Mouse (Mus musculus) ES-Bruce4 (cell line): ENCODE measurements around the gene Ybey. TPM values are rescaled to one million over a fixed set of nuclear protein-coding genes. Genes with fewer than 3 reads are reported as not detected.

Experiments used
- H3K27ac ChIP-seq: 2 replicates; pipeline ENCODE4 v1.5.1; 2012; ENCODE audit warnings: low read length, inconsistent platforms; ENCODE audit not compliant: insufficient read depth
- H3K27me3 ChIP-seq: 2 replicates; pipeline ENCODE4 v1.6.1; 2012; ENCODE audit warnings: mild to moderate bottlenecking, low read length, inconsistent platforms; ENCODE audit not compliant: control insufficient read depth, poor library complexity, insufficient read depth, severe bottlenecking
- H3K36me3 ChIP-seq: 2 replicates; pipeline ENCODE4 v1.6.1; 2012; ENCODE audit warnings: inconsistent platforms, mild to moderate bottlenecking, low read length, moderate library complexity; ENCODE audit not compliant: control insufficient read depth, poor library complexity, insufficient read depth, severe bottlenecking
- H3K4me1 ChIP-seq: one replicate; pipeline ENCODE4 v1.8.1; 2011; ENCODE audit warnings: low read length; ENCODE audit not compliant: control insufficient read depth, insufficient read depth
- H3K4me3 ChIP-seq: 2 replicates; pipeline ENCODE4 v1.5.1; 2011; ENCODE audit warnings: low read depth, mild to moderate bottlenecking, low read length
- H3K9ac ChIP-seq: 2 replicates; pipeline ENCODE4 v1.6.1; 2012; ENCODE audit warnings: low read depth, mild to moderate bottlenecking, inconsistent platforms; ENCODE audit not compliant: poor library complexity, severe bottlenecking
- H3K9me3 ChIP-seq: replicated peaks from 2 replicates; pipeline ENCODE4 v1.6.1; 2012; ENCODE audit warnings: mild to moderate bottlenecking, low read length, inconsistent platforms; ENCODE audit not compliant: control insufficient read depth, poor library complexity, insufficient read depth, severe bottlenecking
- CTCF ChIP-seq: IDR thresholded peaks from one replicate; pipeline ENCODE4 v1.8.1; 2011; ENCODE audit warnings: low read depth, low read length
- EP300 ChIP-seq: IDR thresholded peaks from 2 replicates; pipeline ENCODE4 v1.6.1; 2011; ENCODE audit warnings: low read depth, low read length; ENCODE audit not compliant: insufficient read depth
- POLR2A ChIP-seq: IDR thresholded peaks from one replicate; pipeline ENCODE4 v1.8.1; 2011; ENCODE audit warnings: low read length; ENCODE audit not compliant: insufficient read depth
- polyA plus RNA-seq: library from polyadenylated mRNA; stranded (reverse); fragments of >200 nt; gene quantifications from 2 replicates; pipeline ENCODE4 v1.2.4, GENCODE M21; 2011; ENCODE audit warnings: low read depth; ENCODE audit not compliant: missing spikeins, insufficient read depth, insufficient read length

Ybey gene
- polyA plus RNA-seq, 1 experiment: 4.1 TPM

DNA sequence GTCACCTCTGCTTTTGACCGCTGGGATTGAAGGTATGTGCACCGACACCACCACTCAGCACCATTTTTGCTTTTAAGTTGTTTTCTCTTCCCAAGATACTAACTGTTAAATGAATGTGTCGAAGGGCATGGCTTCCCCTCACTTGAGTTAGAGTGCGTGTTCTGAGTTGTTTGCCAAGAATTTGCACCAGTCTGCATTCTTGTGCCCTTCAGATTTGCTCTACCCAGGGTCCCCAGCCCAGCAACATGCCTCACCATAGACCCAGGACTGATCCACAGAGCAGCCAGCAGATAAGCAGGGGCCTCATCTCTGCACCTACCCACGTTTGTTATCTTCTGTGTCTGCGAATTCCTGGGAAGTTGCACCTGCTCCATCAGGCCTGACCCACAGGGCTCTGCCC lies 12.6 kb upstream of the Ybey start:
- no peak for TF ChIP-seq CTCF
- no peak for TF ChIP-seq POLR2A
- no peak for TF ChIP-seq EP300
- Histone ChIP-seq H3K4me3 (peak overlapping the region; percentile 31; the same call in 1 of the 2 replicates), H3K9me3 (no peaks in the 10 kb centered on the region), H3K27me3 (no peaks in the 10 kb centered on the region), H3K4me1 (no peaks in the 10 kb centered on the region), H3K36me3 (peaks cover 59% of the 10 kb centered on the region), H3K9ac (peak overlapping the region; percentile 5; the same call in 1 of the 2 replicates), H3K27ac (peak overlapping the region; percentile 74)

DNA sequence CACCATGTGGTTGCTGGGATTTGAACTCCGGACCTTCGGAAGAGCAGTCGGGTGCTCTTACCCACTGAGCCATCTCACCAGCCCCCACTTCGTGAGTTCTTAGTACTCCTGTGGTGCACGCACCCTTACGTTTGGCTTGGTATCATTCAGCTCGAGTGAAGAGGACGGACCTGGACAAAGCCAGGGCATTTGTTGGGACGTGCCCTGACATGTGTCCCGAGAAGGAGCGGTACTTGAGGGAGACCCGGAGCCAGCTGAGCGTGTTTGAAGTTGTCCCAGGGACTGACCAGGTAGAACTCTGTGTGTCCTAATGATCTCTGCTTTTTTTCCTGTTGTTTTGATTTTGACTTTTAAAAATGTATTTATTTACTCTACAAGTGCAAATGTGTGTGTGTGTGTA lies 11.9 kb upstream of the Ybey start:
- peaks cover 62% of the 10 kb centered on the region for H3K36me3 ChIP-seq

DNA sequence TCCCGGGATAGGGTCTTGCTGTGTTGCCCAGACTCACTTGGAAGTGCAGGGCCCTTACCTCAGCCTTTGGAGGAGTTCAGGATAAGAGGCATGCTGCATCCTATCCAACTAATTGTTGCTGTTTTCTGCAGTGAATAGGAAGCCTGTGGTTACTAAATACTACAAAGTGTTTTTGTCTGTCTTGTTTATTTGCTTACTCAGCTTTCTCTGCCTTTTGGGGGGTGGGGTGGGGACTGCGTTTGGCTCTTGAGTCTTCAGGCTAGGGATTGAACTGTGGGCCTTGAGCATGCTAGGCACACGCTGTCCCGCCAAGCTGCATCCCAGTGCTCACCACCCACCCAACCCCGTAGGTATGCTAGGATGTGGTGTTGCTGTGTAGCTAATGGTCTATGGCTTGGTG lies 4.8 kb upstream of the Ybey start:
- H3K27ac ChIP-seq: no peak overlapping the region
- peaks cover 49% of the 10 kb centered on the region for H3K36me3 ChIP-seq
- H3K4me3 ChIP-seq: no peak overlapping the region
- no peaks in the 10 kb centered on the region for H3K4me1 ChIP-seq
- no peak overlapping the region for H3K9ac ChIP-seq
- no peak for TF ChIP-seq POLR2A
- no peaks in the 10 kb centered on the region for H3K27me3 ChIP-seq
- H3K9me3 ChIP-seq: no peaks in the 10 kb centered on the region

More for the DNA sequence above, 11.9 kb upstream of the Ybey start:
- no peak for TF ChIP-seq CTCF
- TF ChIP-seq EP300: peak; percentile 36; the same call in 1 of the 2 replicates
- Histone ChIP-seq H3K4me1 (no peaks in the 10 kb centered on the region), H3K27ac (peak overlapping the region; percentile 74), H3K9me3 (no peaks in the 10 kb centered on the region), H3K27me3 (no peaks in the 10 kb centered on the region), H3K9ac (peak overlapping the region; percentile 5), H3K4me3 (peak overlapping the region; percentile 31; the same call in 1 of the 2 replicates)

DNA sequence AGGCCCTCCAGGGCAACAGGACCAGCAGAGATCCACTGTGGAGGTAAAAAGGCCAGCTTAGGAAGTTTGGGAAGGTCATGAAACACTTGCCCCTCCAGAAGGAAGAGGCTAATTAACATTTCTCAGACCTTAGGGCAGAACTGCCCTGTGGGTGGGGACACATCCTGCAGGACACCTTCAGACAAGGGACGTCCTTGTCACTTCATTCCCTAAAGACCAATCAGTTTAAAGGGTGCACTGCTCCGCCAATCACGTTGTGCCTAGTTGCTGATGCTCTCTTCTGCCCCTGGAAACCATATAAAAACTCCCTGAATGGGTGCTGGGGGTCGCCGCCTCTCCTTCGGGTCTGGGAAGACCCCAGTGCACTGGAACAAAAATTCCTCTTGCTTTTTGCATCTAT lies 6.2 kb downstream of the Ybey start:
- H3K4me1 ChIP-seq: peaks cover 5% of the 10 kb centered on the region
- H3K36me3 ChIP-seq: no peaks in the 10 kb centered on the region
- H3K27me3 ChIP-seq: no peaks in the 10 kb centered on the region
- peak overlapping the region; percentile 61 for H3K9ac ChIP-seq
- no peak for TF ChIP-seq CTCF
- TF ChIP-seq EP300: no peak
- no peak for TF ChIP-seq POLR2A
- H3K4me3 ChIP-seq: peak overlapping the region; percentile 65
- peaks cover 14% of the 10 kb centered on the region for H3K9me3 ChIP-seq
- H3K27ac ChIP-seq: peak overlapping the region; percentile 26; the same call in 1 of the 2 replicates

DNA sequence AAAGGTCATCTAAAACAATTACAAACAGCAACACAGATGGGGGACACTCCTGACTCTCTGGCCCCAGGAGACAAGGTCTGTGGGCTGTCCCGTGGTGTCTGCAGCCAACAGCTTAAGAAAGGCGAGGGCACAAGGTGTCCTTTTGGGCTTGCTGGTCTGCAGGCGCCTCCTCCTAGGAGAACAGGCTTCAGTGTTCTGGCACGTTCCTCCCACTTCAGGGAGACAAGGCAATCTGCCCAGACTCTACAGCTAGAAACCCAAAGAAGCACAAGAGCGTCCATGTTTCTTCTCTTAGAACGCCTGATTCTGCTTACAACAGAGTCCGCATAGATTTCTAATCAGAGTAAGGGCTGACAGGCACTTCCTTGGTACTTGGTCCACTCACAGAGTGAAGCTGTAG lies 6.6 kb downstream of the Ybey start:
- H3K27ac ChIP-seq: peak overlapping the region; percentile 26; the same call in 1 of the 2 replicates
- TF ChIP-seq POLR2A (no peak), EP300 (no peak), CTCF (no peak)
- H3K9me3 ChIP-seq: peaks cover 14% of the 10 kb centered on the region
- H3K27me3 ChIP-seq: no peaks in the 10 kb centered on the region
- H3K4me3 ChIP-seq: peak overlapping the region; percentile 18; the same call in 1 of the 2 replicates
- peaks cover 5% of the 10 kb centered on the region for H3K4me1 ChIP-seq
- no peaks in the 10 kb centered on the region for H3K36me3 ChIP-seq
- H3K9ac ChIP-seq: 0 out of 2 replicates have a peak overlapping the region, but pooled peaks have one; percentile 31

DNA sequence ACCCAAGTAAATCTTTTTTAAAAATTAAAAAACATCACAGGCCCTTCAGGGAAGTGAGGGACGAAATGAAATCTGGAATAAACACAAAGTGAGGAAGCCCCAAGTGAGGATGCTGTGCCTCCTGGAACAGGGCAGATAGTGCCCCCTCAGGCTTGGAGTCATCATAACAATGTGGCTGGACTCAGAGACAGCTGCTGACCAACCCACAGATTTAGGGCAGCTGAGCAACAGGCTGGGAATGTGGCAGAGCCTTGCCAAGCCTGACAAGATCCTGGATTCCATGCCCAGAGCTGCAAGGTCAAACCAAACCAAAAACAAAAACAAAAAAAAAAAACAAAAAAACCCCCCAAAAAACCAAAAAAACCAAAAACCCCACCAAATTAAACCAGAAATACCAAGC lies 7.7 kb downstream of the Ybey start:
- TF ChIP-seq EP300 (no peak), POLR2A (no peak), CTCF (no peak)
- H3K4me3 ChIP-seq: no peak overlapping the region

More for the DNA sequence above, 7.7 kb downstream of the Ybey start:
- Histone ChIP-seq H3K27me3 (no peaks in the 10 kb centered on the region), H3K27ac (no peak overlapping the region), H3K9me3 (peaks cover 14% of the 10 kb centered on the region), H3K9ac (no peak overlapping the region), H3K4me1 (peaks cover 5% of the 10 kb centered on the region), H3K36me3 (no peaks in the 10 kb centered on the region)
